Mouse (Mus musculus) embryo, embryonic 11.5 days (tissue): ENCODE results near the gene Cplx2.
A peak's percentile ranks its signal among the peaks of the same experiment; 100 is the strongest.

ENCODE experiments used
- DNase-seq: peaks from one replicate; pipeline ENCODE4 v3.0.0-alpha.2; 2012; ENCODE audit warnings: low read depth, low spot score

Cplx2 gene

DNA sequence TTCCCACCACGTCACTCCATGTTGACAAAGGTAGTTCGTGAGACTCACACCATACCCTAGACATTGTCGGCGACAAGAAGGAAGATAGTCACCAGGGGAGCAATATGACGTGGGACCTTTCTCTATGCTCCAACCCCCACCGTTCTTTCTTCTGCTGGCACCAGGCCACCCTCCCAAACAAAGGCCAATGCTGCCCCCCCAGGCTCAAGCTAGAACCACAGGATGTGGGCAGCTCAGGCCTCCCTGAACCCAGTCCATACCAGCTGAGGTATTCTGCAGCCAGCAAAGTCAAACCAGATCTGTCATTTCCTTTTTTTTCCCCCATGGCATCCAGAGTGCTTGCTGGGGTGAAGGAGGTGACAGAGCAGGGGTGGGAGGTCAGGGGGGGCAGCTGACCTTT is 3.4 kb upstream of the Cplx2 start:
- no peak for DNase-seq

DNA sequence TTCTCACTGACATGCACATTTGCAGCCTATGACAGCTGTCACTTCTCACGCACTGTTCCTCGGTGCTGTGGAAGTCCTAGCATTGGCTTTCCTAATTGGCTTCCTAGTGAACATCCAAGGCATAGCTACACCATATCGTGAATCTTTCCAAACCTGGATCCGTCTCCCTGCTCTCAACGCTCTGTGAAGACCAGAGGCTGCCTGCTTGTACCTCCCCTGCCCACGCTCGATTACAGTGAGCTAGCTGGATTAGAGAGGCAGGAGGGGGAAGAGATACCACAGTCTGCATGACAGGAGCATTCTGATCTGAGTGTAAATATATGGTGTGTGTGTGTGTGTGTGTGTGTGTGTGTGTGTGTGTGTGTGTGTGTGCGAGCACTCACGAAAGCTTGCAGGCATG is 3.0 kb upstream of the Cplx2 start:
- no peak for DNase-seq

DNA sequence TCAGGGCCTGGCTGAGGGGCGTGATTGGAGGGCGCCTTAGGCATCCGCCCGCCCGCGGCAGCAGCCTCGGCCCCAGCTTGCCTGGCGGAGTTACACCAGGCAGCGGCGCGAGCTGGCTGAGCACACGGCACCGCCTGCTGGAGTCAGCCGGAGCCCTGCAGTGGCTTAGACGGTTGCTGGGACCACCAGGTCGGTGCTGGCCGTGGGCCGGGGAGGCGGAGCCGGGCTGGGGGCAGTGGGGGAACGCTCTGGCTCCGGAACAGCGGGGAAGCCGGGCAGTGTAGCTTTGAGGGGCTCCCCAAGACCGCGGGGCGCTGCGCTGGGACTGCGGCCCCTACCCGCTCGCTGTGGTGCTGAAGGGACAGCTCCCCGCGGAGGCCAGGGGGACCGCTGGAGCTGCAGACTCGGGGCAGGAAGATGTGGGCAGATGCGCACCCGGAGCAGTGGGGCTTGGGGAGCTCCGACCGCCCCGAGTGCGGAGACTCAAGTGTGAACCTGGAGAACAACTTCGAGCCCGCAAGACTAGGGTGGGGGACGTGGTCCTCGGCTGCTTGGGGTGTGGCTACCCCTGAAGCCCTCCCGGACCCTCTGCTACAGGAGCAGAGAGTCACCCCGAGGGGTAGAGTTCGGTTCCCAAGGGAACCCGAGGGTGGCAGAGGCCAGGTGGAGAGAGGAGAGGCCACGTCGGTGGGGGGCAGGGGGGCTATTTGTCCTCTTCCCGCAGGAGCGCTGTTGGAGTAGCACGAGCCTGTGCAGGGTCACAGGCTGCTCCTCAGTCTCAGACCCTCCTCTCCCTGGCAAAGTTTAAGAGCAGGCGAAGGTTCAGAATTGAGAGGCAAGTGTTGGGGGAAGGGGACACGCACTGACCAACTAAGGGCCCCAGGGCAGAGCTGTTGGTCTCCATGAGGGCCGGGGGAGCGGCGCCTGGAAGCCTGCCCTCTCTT is 510 bp downstream of the Cplx2 start:
- DNase-seq, result peak; percentile 85

DNA sequence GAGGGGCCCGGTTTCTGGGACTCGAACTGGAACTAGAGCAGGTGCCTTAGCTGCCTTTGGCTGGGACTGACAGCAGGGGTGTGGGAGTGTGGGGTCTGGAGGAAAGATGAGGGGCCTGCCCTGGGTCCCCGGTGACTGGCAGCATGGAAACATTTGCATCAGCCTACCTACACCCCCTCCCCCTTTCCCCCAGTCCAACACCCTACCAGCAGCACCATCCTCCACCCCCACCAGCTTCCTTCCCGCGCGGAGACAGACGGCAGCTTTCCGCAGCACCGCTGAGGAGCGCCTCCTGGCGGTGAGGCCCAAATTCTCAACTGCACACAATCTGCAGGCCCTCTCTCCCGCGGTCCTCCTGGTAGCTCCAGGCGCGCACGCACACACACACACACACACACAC is 1.5 kb downstream of the Cplx2 start:
- peak; percentile 45 for DNase-seq

DNA sequence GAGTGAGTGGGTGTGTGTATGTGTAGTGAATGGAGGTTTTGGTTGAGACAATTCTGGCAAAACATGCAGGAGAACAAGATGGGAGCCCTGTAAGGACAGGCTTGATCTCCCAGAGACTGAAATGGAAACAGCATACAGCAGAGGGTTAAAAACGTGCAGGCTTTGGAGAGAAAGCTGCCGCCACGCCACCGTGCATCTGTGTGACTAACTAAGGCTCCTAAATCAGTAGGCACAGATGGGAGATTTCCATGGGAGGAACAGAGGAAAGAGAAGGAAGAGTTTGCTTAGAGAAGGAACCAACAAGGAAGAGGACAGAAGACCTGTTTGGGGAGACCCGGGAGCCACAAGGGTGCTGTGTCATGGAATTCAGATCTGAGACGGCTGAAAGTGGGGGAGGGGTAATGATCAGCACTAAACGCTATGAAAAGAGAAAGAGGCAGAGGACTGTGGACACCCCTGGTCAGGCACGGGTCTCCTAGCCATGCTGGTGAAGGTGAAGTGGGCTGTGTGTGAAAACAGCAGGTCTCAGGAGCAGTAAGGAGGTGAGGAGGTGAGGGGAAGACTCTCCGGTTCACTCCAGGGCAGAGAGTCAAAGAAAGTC is 3.1 kb downstream of the Cplx2 start:
- no peak for DNase-seq

GRCm38 (mm10) chr13:54375497-54376495 is 4.6 kb downstream of the Cplx2 start:
- no peak for DNase-seq

DNA sequence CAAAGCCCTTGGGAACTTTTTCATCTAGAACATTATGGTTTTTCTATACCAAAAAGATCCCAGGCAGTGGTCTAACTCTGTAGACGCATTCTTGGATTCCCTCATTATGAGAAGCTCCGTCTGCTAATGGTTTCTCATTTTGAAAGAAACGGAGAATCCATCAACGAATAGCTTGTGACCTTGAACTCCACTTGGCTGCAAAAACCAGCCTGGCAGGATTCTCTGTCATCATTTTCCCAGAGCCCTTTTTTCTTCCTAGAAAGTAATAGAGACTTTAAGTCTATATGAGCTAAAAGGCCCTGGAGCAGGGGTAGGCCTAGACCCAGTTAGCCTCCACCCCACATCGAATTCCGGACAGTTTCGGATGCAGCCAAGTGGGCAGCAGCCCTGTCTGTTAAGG is 5.6 kb downstream of the Cplx2 start:
- no peak for DNase-seq

- DNase-seq, result no peak
Observed at GRCm38 (mm10) chr13:54378051-54378450, 6.9 kb downstream of the Cplx2 start.

DNA sequence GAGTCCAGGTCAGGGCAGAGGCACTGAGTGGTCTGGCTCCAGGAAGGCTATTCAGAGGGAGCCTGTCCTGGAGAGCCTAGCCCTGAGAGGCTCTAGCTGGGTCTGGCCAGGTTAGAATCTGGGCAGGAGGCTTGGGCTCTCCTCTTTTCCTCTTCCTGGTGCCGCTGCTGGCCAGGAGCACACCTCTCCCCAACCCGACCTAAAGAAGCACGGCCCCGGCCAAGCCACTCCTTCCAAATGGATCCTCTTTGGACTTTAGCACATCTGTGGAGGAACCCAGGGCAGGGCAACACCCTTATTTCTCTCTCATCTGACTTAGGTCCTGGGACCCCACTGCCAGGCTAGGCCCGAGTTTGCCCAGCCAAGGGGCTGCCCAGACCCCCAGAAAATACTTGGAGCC is 9.3 kb downstream of the Cplx2 start:
- DNase-seq, result no peak

- DNase-seq, result no peak
Observed at GRCm38 (mm10) chr13:54381396-54381795, 10.2 kb downstream of the Cplx2 start.

- DNase-seq, result no peak
Observed at GRCm38 (mm10) chr13:54383531-54383930, 12.4 kb downstream of the Cplx2 start.

GRCm38 (mm10) chr13:54384518-54384917 is 13.4 kb downstream of the Cplx2 start:
- no peak for DNase-seq

- DNase-seq, result no peak
Observed at GRCm38 (mm10) chr13:54385008-54386004, 14.2 kb downstream of the Cplx2 start.

- no peak for DNase-seq
Observed at GRCm38 (mm10) chr13:54389971-54390564, 18.9 kb downstream of the Cplx2 start.

- no peak for DNase-seq
Observed at GRCm38 (mm10) chr13:54390565-54391013, 19.4 kb downstream of the Cplx2 start.

DNA sequence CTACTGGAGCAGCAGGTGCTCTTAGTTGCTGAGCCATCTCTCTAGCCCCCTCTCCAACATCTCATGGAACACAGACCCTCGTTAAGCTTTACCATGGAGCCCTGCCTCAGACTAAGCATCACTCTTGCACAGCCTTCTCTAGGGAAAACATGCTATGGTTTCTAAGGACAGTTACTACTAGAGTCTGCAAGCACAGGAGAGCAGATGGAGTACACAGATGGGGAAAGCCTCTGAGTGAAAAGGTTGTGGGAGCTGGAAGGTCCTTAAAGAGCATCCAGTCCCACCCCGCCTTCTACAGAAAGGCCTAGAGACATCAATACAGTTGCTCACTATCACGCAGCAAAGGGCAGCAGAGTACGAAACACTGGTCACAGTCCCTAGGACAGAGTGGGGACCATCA is 20.2 kb downstream of the Cplx2 start:
- DNase-seq, result no peak

GRCm38 (mm10) chr13:54397069-54397468 is 25.9 kb downstream of the Cplx2 start:
- DNase-seq, result no peak

DNA sequence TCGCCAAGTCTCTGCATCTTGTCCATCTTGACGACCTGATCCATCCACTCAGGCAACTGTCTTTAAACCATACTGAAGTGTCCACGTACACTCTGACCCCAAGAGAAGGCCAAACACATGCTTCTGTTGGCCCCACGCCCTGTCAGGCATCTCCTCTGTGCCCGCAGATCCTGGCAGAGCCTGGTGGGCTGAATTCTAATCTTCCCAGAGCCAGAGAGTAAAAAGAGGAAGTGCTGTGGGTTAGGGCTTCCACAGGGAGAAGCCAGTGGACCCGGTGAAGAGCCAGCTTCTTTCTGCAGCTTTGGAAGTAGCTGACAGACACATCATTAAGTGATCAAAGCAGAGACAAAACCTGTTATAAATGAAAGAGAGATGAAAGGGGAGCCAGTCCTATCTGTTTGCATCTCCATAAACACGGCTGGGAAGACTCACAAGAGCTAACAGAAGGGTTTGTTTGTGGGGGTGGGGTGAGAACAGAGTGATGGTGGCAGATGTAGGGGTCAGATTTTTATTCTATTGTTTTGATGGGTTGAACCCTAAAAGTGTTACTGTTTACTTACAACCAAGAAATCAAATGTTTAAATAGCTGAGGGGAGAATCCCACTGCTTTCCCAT is 29.5 kb downstream of the Cplx2 start:
- no peak for DNase-seq

GRCm38 (mm10) chr13:54401180-54401569 is 30.0 kb downstream of the Cplx2 start:
- DNase-seq, result no peak

DNA sequence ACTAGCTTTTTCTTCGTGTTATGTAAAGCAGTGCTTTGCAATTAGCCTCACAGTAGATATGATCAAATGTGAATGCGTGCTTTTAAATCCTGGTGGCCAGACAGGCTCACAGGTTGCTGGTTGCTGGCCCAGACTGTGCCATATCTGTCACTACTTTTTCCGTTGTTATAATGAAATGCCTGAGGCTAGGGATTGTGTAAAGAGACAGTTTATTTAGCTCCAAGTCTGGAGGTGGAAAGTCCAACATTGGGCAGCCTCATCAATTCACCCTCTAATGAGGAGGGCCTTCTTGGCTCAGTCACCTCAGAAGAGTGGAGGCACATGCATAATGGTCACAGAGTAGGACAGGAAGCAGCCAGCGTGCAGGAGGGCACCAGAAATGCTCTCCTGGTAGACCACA is 31.2 kb downstream of the Cplx2 start:
- no peak for DNase-seq
